Mouse (Mus musculus) MEL (cell line): ENCODE data around the gene Mterf1b. TPM values are rescaled to one million over a fixed set of nuclear protein-coding genes. Genes with fewer than 3 reads are reported as not detected.
A peak's percentile ranks its signal among the peaks of the same experiment; 100 is the strongest.

Experiments used
- DNase-seq: peaks from one replicate; pipeline ENCODE4 v3.0.0; 2011; ENCODE audit warnings: low read depth, low spot score
- H3K27ac ChIP-seq: 2 replicates; pipeline ENCODE4 v1.5.1; 2012; ENCODE audit warnings: low read depth, mild to moderate bottlenecking, control low read depth, low read length, moderate library complexity; ENCODE audit not compliant: control insufficient read depth
- H3K27me3 ChIP-seq, 2 experiments: fragments of 150-350 bp in 1 of 2; sonication (generic) in 1 of 2; 2 replicates each; pipeline ENCODE4 v1.6.1; 2012; ENCODE audit warnings: low read length in 2 of 2, mild to moderate bottlenecking in 2 of 2, improper control_type of control experiment in 1 of 2, moderate library complexity in 1 of 2; ENCODE audit not compliant: insufficient read depth in 2 of 2, control insufficient read depth in 1 of 2
- H3K36me3 ChIP-seq, 2 experiments: 2 replicates each; pipeline ENCODE4 v1.6.1; 2012 to 2014; ENCODE audit warnings: low read length in 2 of 2, improper control_type of control experiment in 1 of 2, inconsistent platforms in 1 of 2, mild to moderate bottlenecking in 1 of 2; ENCODE audit not compliant: insufficient read depth in 2 of 2, control insufficient read depth in 1 of 2
- H3K4me1 ChIP-seq, 2 experiments: fragments of 150-350 bp in 1 of 2; sonication (generic) in 1 of 2; 2 replicates each; pipeline ENCODE4 v1.6.1; 2012; ENCODE audit warnings: low read length in 2 of 2, improper control_type of control experiment in 1 of 2, mild to moderate bottlenecking in 1 of 2; ENCODE audit not compliant: insufficient read depth in 2 of 2, control insufficient read depth in 1 of 2
- H3K4me3 ChIP-seq, 2 experiments: fragments of 150-350 bp in 1 of 2; sonication (generic) in 1 of 2; 2 replicates each; pipeline ENCODE4 v1.5.1; 2012; ENCODE audit warnings: low read depth in 2 of 2, low read length in 2 of 2, mild to moderate bottlenecking in 2 of 2, moderate library complexity in 2 of 2, control low read depth in 1 of 2, improper control_type of control experiment in 1 of 2; ENCODE audit not compliant: control insufficient read depth in 1 of 2, insufficient read depth in 1 of 2
- H3K79me2 ChIP-seq: 2 replicates; pipeline ENCODE4 v1.6.1; 2012; ENCODE audit warnings: mild to moderate bottlenecking, low read length, moderate library complexity; ENCODE audit not compliant: control insufficient read depth, poor library complexity, insufficient read depth
- H3K9ac ChIP-seq: 2 replicates; pipeline ENCODE4 v1.6.1; 2012; ENCODE audit warnings: low read depth, mild to moderate bottlenecking, control low read depth, low read length, moderate library complexity; ENCODE audit not compliant: control insufficient read depth, poor library complexity, severe bottlenecking
- H3K9me3 ChIP-seq: fragments of 150-350 bp; sonication (generic); replicated peaks from 2 replicates; pipeline ENCODE4 v1.6.1; 2012; ENCODE audit warnings: mild to moderate bottlenecking, low read length, improper control_type of control experiment, moderate library complexity; ENCODE audit not compliant: insufficient read depth
- BHLHE40 ChIP-seq: IDR thresholded peaks from 2 replicates; pipeline ENCODE4 v1.6.1; 2012; ENCODE audit warnings: low read depth, mild to moderate bottlenecking, inconsistent platforms, low read length, improper control_type of control experiment, borderline replicate concordance
- CHD1 ChIP-seq: IDR thresholded peaks from 2 replicates; pipeline ENCODE4 v1.6.1; 2012; ENCODE audit warnings: low read depth, mild to moderate bottlenecking, inconsistent platforms, low read length, improper control_type of control experiment
- CHD2 ChIP-seq: IDR thresholded peaks from 2 replicates; pipeline ENCODE4 v1.6.1; 2011; ENCODE audit warnings: low read length, improper control_type of control experiment
- CTCF ChIP-seq, 3 experiments: IDR thresholded peaks in 2 of 3; conservative IDR thresholded peaks in 1 of 3; 2 replicates each; pipeline ENCODE4 v1.5.1; 2011 to 2012; ENCODE audit warnings: low read length in 3 of 3, low read depth in 2 of 3, mild to moderate bottlenecking in 2 of 3, improper control_type of control experiment in 1 of 3, inconsistent platforms in 1 of 3, mixed read lengths in 1 of 3, moderate library complexity in 1 of 3; ENCODE audit not compliant: control insufficient read depth in 1 of 3, insufficient read depth in 1 of 3, poor library complexity in 1 of 3, severe bottlenecking in 1 of 3
- E2F4 ChIP-seq: IDR thresholded peaks from 2 replicates; pipeline ENCODE4 v1.6.1; 2011; ENCODE audit warnings: low read depth, low read length, improper control_type of control experiment, borderline replicate concordance
- ETS1 ChIP-seq: IDR thresholded peaks from 2 replicates; pipeline ENCODE4 v1.6.1; 2012; ENCODE audit warnings: low read depth, mild to moderate bottlenecking, inconsistent platforms, low read length, improper control_type of control experiment, moderate library complexity
- HCFC1 ChIP-seq: IDR thresholded peaks from 2 replicates; pipeline ENCODE4 v1.6.1; 2012; ENCODE audit warnings: low read depth, mild to moderate bottlenecking, inconsistent platforms, low read length, improper control_type of control experiment, moderate library complexity
- JUND ChIP-seq: IDR thresholded peaks from 2 replicates; pipeline ENCODE4 v1.6.1; 2011; ENCODE audit warnings: low read depth, mild to moderate bottlenecking, improper control_type of control experiment, low read length
- KAT2A ChIP-seq: conservative IDR thresholded peaks from 2 replicates; pipeline ENCODE4 v1.6.1; 2012; ENCODE audit warnings: low read depth, low read length, improper control_type of control experiment, inconsistent platforms
- MAFK ChIP-seq: IDR thresholded peaks from 2 replicates; pipeline ENCODE4 v1.6.1; 2011; ENCODE audit warnings: low read depth, mild to moderate bottlenecking, low read length, improper control_type of control experiment, borderline replicate concordance
- MXI1 ChIP-seq: IDR thresholded peaks from 2 replicates; pipeline ENCODE4 v1.6.1; 2011; ENCODE audit warnings: mild to moderate bottlenecking, low read depth, low read length, improper control_type of control experiment
- MYB ChIP-seq: IDR thresholded peaks from 2 replicates; pipeline ENCODE4 v1.6.1; 2011; ENCODE audit warnings: mild to moderate bottlenecking, low read depth, low read length, improper control_type of control experiment
- POLR2A ChIP-seq, 2 experiments: IDR thresholded peaks; 2 replicates each; pipeline ENCODE4 v1.6.1; 2011 to 2012; ENCODE audit warnings: low read length in 2 of 2, mild to moderate bottlenecking in 2 of 2, control low read depth in 1 of 2, improper control_type of control experiment in 1 of 2, low read depth in 1 of 2, moderate library complexity in 1 of 2; ENCODE audit not compliant: control insufficient read depth in 1 of 2, insufficient read depth in 1 of 2, poor library complexity in 1 of 2
- POLR2AphosphoS2 ChIP-seq: IDR thresholded peaks from 2 replicates; pipeline ENCODE4 v1.6.1; 2011; ENCODE audit warnings: low read length, improper control_type of control experiment
- POLR2AphosphoS5 ChIP-seq: IDR thresholded peaks from 2 replicates; pipeline ENCODE4 v1.6.1; 2012; ENCODE audit warnings: low read depth, borderline replicate concordance, mild to moderate bottlenecking, inconsistent platforms, low read length, moderate library complexity, mixed read lengths
- RCOR1 ChIP-seq: IDR thresholded peaks from 2 replicates; pipeline ENCODE4 v1.6.1; 2012; ENCODE audit warnings: low read depth, mild to moderate bottlenecking, inconsistent platforms, low read length, improper control_type of control experiment
- SIN3A ChIP-seq: IDR thresholded peaks from 2 replicates; pipeline ENCODE4 v1.6.1; 2012; ENCODE audit warnings: low read length, improper control_type of control experiment, inconsistent platforms
- SMC3 ChIP-seq: IDR thresholded peaks from 2 replicates; pipeline ENCODE4 v1.6.1; 2011; ENCODE audit warnings: low read depth, low read length, improper control_type of control experiment
- TAL1 ChIP-seq: IDR thresholded peaks from 2 replicates; pipeline ENCODE4 v1.6.1; 2012; ENCODE audit warnings: mild to moderate bottlenecking, inconsistent platforms, low read length, moderate library complexity, mixed read lengths
- UBTF ChIP-seq: IDR thresholded peaks from 2 replicates; pipeline ENCODE4 v1.6.1; 2012; ENCODE audit warnings: low read depth, mild to moderate bottlenecking, inconsistent platforms, low read length, improper control_type of control experiment, moderate library complexity, borderline replicate concordance; ENCODE audit not compliant: insufficient read depth
- USF2 ChIP-seq, 2 experiments: IDR thresholded peaks; 2 replicates each; pipeline ENCODE4 v1.6.1; 2011 to 2012; ENCODE audit warnings: improper control_type of control experiment in 2 of 2, low read length in 2 of 2, borderline replicate concordance in 1 of 2, inconsistent platforms in 1 of 2, low read depth in 1 of 2, mild to moderate bottlenecking in 1 of 2; ENCODE audit not compliant: insufficient read depth in 1 of 2
- ZC3H11A ChIP-seq: IDR thresholded peaks from 2 replicates; pipeline ENCODE4 v1.6.1; 2012; ENCODE audit warnings: low read depth, mild to moderate bottlenecking, inconsistent platforms, low read length, improper control_type of control experiment
- ZNF384 ChIP-seq: IDR thresholded peaks from 2 replicates; pipeline ENCODE4 v1.6.1; 2012; ENCODE audit warnings: low read depth, mild to moderate bottlenecking, inconsistent platforms, low read length, improper control_type of control experiment
- polyA plus RNA-seq, 2 experiments: library from polyadenylated mRNA; stranded (reverse) in 1 of 2; unstranded in 1 of 2; fragments of >175 nt in 1 of 2; fragments of >200 nt in 1 of 2; gene quantifications; 2 replicates each; pipeline versions ENCODE4 v1.2.1 to v1.2.4; 2012; ENCODE audit warnings: low replicate concordance in 2 of 2, low read depth in 1 of 2; ENCODE audit not compliant: insufficient read length in 2 of 2, insufficient read depth in 1 of 2, missing spikeins in 1 of 2
- total RNA-seq: library from RNA; depleted of rRNA; stranded (reverse); fragments of 300-350 nt; gene quantifications from 2 replicates; pipeline ENCODE4 v1.2.3, GENCODE M21; 2012

Gene Mterf1b
- total and polyA plus RNA-seq, 3 experiments: 0.92 to 2.0 TPM; not detected in 1

DNA sequence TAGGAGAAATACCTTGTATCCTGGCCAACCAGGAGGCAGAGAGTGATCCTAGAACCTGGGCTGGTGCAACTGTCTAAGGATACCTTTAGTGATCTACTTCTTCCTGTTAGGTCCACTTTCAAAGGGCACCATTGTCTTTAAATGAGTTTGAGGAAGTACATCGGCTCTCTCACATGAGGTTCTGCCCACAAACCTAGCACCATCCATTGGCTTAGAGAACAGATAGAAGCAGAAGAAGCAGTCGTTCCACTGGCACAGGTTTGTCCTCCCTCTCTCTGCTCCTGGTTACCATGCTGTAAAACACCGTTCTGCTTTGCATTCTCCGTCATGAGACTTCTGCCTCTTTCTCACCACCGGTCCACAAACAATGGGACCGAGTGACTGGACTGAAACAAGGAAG lies 12.8 kb upstream of the Mterf1b start:
- no peaks in the 10 kb centered on the region for H3K4me1 ChIP-seq
- no peaks in the 10 kb centered on the region for H3K27me3 ChIP-seq
- no peak for DNase-seq
- H3K4me3 ChIP-seq: no peak overlapping the region
- H3K79me2 ChIP-seq: no peaks in the 10 kb centered on the region
- H3K36me3 ChIP-seq: no peaks in the 10 kb centered on the region
- no peaks in the 10 kb centered on the region for H3K9me3 ChIP-seq
- H3K27ac ChIP-seq: no peak overlapping the region
- H3K9ac ChIP-seq: no peak overlapping the region
- TF ChIP-seq ZC3H11A (no peak), MAFK (no peak), TAL1 (no peak), MXI1 (no peak), SIN3A (no peak), CTCF (IDR thresholded peaks at IDR 0.05 in 2 of 3, conservative IDR thresholded peaks at IDR 0.05 in 1 of 3; ENCODE audit: control insufficient read depth in 1 of 3, insufficient read depth in 1 of 3, low read depth in 2 of 3, low read length in 3 of 3, poor library complexity in 1 of 3, severe bottlenecking in 1 of 3) (no peak), SMC3 (no peak), POLR2AphosphoS5 (no peak), RCOR1 (no peak)
- TF ChIP-seq, all 39 proteins: peak for 0

DNA sequence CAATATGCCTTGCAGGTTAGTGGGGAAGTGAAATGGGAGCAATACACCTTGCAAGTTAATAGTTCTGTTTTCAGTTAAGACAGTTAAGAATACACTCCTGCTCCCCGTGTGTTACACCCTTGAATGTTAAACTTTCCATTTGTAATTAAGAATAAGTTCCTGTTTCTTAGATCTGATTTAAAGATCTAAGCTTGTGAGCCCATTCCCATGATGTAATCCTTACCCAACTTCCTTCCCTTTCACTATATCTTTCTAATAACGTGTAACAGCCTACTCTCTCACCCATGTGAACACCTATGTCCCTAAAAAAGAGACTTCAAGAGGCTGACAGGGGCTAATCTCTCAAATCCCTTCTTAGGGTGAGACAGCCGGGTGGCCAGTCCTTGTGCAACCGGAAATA lies 5.4 kb upstream of the Mterf1b start:
- H3K9ac ChIP-seq: no peak overlapping the region
- no peaks in the 10 kb centered on the region; a peak in 1 of 4 replicates for H3K4me1 ChIP-seq
- no peak overlapping the region for H3K27ac ChIP-seq
- no peaks in the 10 kb centered on the region for H3K27me3 ChIP-seq
- no peaks in the 10 kb centered on the region for H3K9me3 ChIP-seq
- TF ChIP-seq MYB (no peak; the same call in 1 of the 2 replicates), USF2 (IDR thresholded peaks at IDR 0.05; ENCODE audit: borderline replicate concordance in 1 of 2, insufficient read depth in 1 of 2, low read depth in 1 of 2, low read length in 2 of 2) (no peak), HCFC1 (no peak), MXI1 (no peak), ETS1 (no peak), SMC3 (no peak), POLR2AphosphoS2 (no peak), UBTF (no peak), JUND (no peak), KAT2A (no peak), RCOR1 (no peak), E2F4 (no peak), CHD2 (no peak), SIN3A (no peak), TAL1 (no peak), CHD1 (no peak), BHLHE40 (no peak), ZNF384 (no peak), POLR2A (IDR thresholded peaks at IDR 0.05; ENCODE audit: control insufficient read depth in 1 of 2, insufficient read depth in 1 of 2, low read depth in 1 of 2, low read length in 2 of 2, poor library complexity in 1 of 2) (no peak)
- DNase-seq: no peak
- H3K36me3 ChIP-seq: peaks cover 0 to 4% of the 10 kb centered on the region in 2 experiments; a peak in 2 of 4 replicates
- no peaks in the 10 kb centered on the region for H3K79me2 ChIP-seq
- H3K4me3 ChIP-seq: peak overlapping the region in 1 of 2 experiments; percentile 48; a peak in 1 of 4 replicates
